Mouse (Mus musculus): ENCODE measurements around the gene Dnajc30.

DNA sequence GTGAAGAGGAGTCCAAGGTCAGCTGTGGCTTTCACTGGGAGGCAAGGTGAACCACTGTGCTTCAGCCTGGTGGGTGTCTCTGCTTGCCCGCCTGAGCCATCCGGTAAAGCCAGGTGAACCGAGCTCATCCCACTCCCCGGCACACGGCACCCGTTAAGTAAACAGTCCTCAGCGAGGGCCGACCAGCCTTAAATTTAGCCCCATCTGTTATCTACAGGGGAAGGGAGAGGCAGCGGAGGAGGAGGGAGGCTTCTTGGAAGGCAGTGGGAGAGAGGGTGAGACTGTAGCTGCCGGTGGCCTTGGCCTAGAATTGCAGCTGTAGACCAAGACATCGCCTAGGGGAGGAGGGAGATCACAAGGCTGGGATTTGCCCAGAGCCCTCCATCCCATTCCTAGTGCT, 23.2 kb upstream of the Dnajc30 start:
- TF ChIP-seq POLR2A (IDR thresholded peaks at IDR 0.05; ENCODE audit: insufficient read depth, low read depth, low read length) (no peak), CTCF (IDR thresholded peaks at IDR 0.05; ENCODE audit: insufficient read depth, low read depth, low read length) (no peak)

Measured in olfactory bulb, adult 2 months (tissue).